Mouse (Mus musculus) embryonic facial prominence, embryonic 12.5 days (tissue): ENCODE results near the gene Tcf15. TPM values are rescaled to one million over a fixed set of nuclear protein-coding genes. Genes with fewer than 3 reads are reported as not detected.

Source experiments
- ATAC-seq: fragments of 200-750 bp; cut with Nextera tagmentation; 2 replicates; pipeline ENCODE4 v1.8.0; 2017; ENCODE audit not compliant: insufficient number of reproducible peaks, insufficient read depth, low FRiP score, low TSS enrichment
- H3K27ac ChIP-seq: fragments of 300-500 bp; sonication (generic); 2 replicates; pipeline ENCODE4 v1.5.1; 2016; ENCODE audit warnings: mild to moderate bottlenecking
- H3K27me3 ChIP-seq: fragments of 300-500 bp; sonication (generic); 2 replicates; pipeline ENCODE4 v1.6.1; 2016; ENCODE audit warnings: mild to moderate bottlenecking, moderate library complexity
- H3K36me3 ChIP-seq: fragments of 300-500 bp; sonication (generic); 2 replicates; pipeline ENCODE4 v1.6.1; 2016; ENCODE audit warnings: mild to moderate bottlenecking
- H3K4me1 ChIP-seq: fragments of 300-500 bp; sonication (generic); 2 replicates; pipeline ENCODE4 v1.6.1; 2016
- H3K4me2 ChIP-seq: fragments of 300-500 bp; sonication (generic); replicated peaks from 2 replicates; pipeline ENCODE4 v1.6.1; 2016; ENCODE audit warnings: mild to moderate bottlenecking, moderate library complexity
- H3K4me3 ChIP-seq: fragments of 300-500 bp; sonication (generic); 2 replicates; pipeline ENCODE4 v1.5.1; 2016; ENCODE audit warnings: mild to moderate bottlenecking
- H3K9ac ChIP-seq: fragments of 300-500 bp; sonication (generic); 2 replicates; pipeline ENCODE4 v1.6.1; 2016; ENCODE audit warnings: mild to moderate bottlenecking, moderate library complexity
- H3K9me3 ChIP-seq: fragments of 300-500 bp; sonication (generic); 2 replicates; pipeline ENCODE4 v1.6.1; 2016; ENCODE audit warnings: mild to moderate bottlenecking, moderate library complexity
- WGBS: fragments of 180-500 bp; shearing (Covaris S2); methylation state at CpG from one replicate; pipeline ENCODE4 v1.1.7; 2016; 5-methylcytosine and 5-hydroxymethylcytosine counted together
- polyA plus RNA-seq: library from polyadenylated mRNA; unstranded; fragments of >200 nt; fragmentation: Nextera tagmentation; extraction: Ambion mirVana; gene quantifications from 2 replicates; pipeline ENCODE4 v1.2.1, GENCODE M21; 2016

The Tcf15 gene
- polyA plus RNA-seq, 1 experiment from 2014 or later: 14.7 TPM

DNA sequence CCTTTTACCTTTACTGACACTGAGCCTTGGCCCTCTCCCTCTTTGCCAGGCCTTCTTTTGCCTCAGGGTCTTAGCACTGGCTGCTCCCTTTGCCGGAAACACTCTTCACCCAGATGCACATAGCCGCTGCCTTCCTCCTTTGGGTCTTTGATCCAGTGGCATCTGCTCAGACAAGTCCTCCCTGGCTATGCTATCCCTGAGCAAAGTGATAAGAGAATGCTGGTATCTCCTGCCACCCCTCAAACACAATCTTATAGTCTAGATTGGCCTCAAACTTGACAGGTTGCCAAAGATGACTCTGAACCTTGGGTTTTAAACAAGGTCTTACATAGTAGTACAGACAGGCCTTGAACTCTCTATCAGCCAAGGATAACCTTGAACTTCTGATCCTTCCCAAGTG is 51.2 kb downstream of the Tcf15 start:
- Histone ChIP-seq H3K27ac (no peak overlapping the region), H3K27me3 (no peaks in the 10 kb centered on the region), H3K36me3 (no peaks in the 10 kb centered on the region), H3K4me1 (no peaks in the 10 kb centered on the region), H3K9ac (no peak overlapping the region), H3K4me2 (no peak overlapping the region), H3K9me3 (no peaks in the 10 kb centered on the region), H3K4me3 (no peak overlapping the region)
- 81% methylated on average over 2 of the region's 2 CpGs for WGBS
- ATAC-seq: no peak

DNA sequence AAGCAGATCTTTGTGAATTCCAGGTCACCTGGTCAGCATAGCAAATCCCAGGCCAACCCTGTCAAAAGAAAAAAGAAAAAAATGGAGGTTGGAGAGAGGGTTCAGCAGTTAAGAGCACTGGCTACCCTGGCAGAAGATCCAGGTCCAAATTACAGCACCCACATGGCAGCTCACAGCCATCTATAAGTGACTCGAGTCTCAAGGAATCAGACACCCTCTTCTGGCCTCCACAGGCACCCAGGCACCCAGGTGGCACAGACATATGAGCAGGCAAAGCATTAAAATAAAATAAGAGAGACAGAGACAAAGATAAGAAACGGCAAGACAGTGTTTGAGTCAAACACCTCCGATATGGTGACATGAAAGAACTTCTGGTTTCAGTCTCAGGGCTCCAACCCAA is 53.5 kb downstream of the Tcf15 start:
- H3K27me3 ChIP-seq: no peaks in the 10 kb centered on the region
- no peak for ATAC-seq
- H3K4me2 ChIP-seq: no peak overlapping the region
- no peak overlapping the region for H3K9ac ChIP-seq
- no peaks in the 10 kb centered on the region for H3K9me3 ChIP-seq
- 42% methylated on average over 3 of the region's 3 CpGs for WGBS
- H3K4me3 ChIP-seq: no peak overlapping the region
- H3K4me1 ChIP-seq: no peaks in the 10 kb centered on the region
- H3K36me3 ChIP-seq: no peaks in the 10 kb centered on the region
- H3K27ac ChIP-seq: no peak overlapping the region

DNA sequence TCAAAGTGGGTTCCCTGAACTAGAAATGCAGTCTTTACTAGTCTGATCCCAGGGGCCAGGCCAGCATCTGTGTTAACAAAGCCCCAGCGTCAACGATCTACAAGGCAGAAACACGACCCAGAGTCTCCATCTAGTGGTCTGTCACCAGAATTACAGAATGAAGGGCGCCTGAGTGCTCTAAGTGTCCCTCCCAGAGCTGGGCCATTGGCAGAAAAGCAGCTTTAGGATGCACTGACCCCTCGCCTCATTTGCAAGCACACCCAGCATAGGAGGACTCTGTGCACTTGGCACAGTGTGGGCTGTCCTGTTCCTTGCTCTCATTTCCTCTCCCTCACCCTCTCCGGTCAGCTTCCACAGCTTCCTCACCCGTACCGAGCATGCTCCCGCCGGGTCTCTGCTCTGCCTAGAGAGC is 53.9 kb downstream of the Tcf15 start:
- Histone ChIP-seq H3K4me2 (no peak overlapping the region), H3K36me3 (no peaks in the 10 kb centered on the region), H3K9me3 (no peaks in the 10 kb centered on the region), H3K4me3 (no peak overlapping the region), H3K4me1 (no peaks in the 10 kb centered on the region), H3K27ac (no peak overlapping the region), H3K9ac (no peak overlapping the region), H3K27me3 (no peaks in the 10 kb centered on the region)
- 47% methylated on average over 10 of the region's 10 CpGs for WGBS
- ATAC-seq: peak; percentile 56; the same call in 1 of the 2 replicates

Other genes starting within 250 kb of the Tcf15 start
- 0.28 and 0.31 TPM in 2 replicates for gene Angpt4, start 232.4 kb upstream of the Tcf15 start, polyA plus RNA-seq
- 34.6 and 36.2 TPM in 2 replicates for gene Fam110a, start 163.3 kb upstream of the Tcf15 start, polyA plus RNA-seq
- gene Slc52a3, start 147.1 kb upstream of the Tcf15 start, polyA plus RNA-seq: 1.2 TPM in 2 replicates
- gene Scrt2, start 62.0 kb upstream of the Tcf15 start, polyA plus RNA-seq: 1.4 and 1.9 TPM in 2 replicates
- 10.7 and 13.6 TPM in 2 replicates for gene Srxn1, start 38.0 kb upstream of the Tcf15 start, polyA plus RNA-seq
- 86.5 and 94.9 TPM in 2 replicates for gene Csnk2a1, start 83.3 kb downstream of the Tcf15 start, polyA plus RNA-seq
- gene Tbc1d20, start 150.3 kb downstream of the Tcf15 start, polyA plus RNA-seq: 46.2 and 48.1 TPM in 2 replicates
- gene Rbck1, start 189.1 kb downstream of the Tcf15 start, polyA plus RNA-seq: 86.0 and 87.1 TPM in 2 replicates
- gene Trib3, start 200.5 kb downstream of the Tcf15 start, polyA plus RNA-seq: 3.5 and 3.7 TPM in 2 replicates
- 4.3 and 4.9 TPM in 2 replicates for gene Nrsn2, start 233.1 kb downstream of the Tcf15 start, polyA plus RNA-seq